Mouse (Mus musculus) bone marrow, adult 2 months (tissue): ENCODE results near the gene Rmnd5a.

Experiments used
- CTCF ChIP-seq: fragments of 200-500 bp; IDR thresholded peaks from 2 replicates; pipeline ENCODE4 v1.5.1; 2011; ENCODE audit warnings: low read length, control low read depth; ENCODE audit not compliant: control insufficient read depth, insufficient read depth
- POLR2A ChIP-seq: fragments of 200-500 bp; IDR thresholded peaks from 2 replicates; pipeline ENCODE4 v1.6.1; 2011; ENCODE audit warnings: low read depth, mild to moderate bottlenecking, control low read depth, low read length, borderline replicate concordance; ENCODE audit not compliant: control insufficient read depth

DNA sequence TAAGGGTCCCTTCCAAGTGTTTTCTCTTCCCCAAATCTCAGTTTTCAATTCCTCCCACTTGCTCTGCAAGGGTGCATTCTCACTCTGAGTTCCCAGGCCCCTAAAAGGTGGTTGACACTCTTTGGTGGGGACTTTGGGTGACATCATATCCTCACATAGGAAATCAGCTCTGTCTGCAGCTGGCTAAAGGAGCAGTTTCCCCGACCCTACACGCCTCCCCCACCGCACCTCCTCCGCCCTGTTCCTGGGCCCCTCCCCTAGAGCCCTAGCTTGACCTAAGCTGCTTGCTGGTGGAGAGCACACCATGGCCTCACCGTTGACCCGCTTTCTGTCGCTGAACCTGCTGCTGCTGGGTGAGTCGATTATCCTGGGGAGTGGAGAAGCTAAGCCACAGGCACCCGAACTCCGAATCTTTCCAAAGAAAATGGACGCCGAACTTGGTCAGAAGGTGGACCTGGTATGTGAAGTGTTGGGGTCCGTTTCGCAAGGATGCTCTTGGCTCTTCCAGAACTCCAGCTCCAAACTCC is 67.1 kb downstream of the Rmnd5a start, which contains the start of gene Cd8a:
- TF ChIP-seq POLR2A (no peak), CTCF (no peak)
